Mouse (Mus musculus): ENCODE data around the gene Lysmd3. TPM values are rescaled to one million over a fixed set of nuclear protein-coding genes. Genes with fewer than 3 reads are reported as not detected.
"Not testable (repeated sequence)": the region's sequence is repeated elsewhere in the genome, so short reads cannot be mapped to it uniquely, and the experiment has no call there.

Gene Lysmd3
- 10 to 100 TPM in 1 of 2 experiments, 1 to 10 TPM in 1; 9.8 to 12.3 TPM for total RNA-seq (2021)

DNA sequence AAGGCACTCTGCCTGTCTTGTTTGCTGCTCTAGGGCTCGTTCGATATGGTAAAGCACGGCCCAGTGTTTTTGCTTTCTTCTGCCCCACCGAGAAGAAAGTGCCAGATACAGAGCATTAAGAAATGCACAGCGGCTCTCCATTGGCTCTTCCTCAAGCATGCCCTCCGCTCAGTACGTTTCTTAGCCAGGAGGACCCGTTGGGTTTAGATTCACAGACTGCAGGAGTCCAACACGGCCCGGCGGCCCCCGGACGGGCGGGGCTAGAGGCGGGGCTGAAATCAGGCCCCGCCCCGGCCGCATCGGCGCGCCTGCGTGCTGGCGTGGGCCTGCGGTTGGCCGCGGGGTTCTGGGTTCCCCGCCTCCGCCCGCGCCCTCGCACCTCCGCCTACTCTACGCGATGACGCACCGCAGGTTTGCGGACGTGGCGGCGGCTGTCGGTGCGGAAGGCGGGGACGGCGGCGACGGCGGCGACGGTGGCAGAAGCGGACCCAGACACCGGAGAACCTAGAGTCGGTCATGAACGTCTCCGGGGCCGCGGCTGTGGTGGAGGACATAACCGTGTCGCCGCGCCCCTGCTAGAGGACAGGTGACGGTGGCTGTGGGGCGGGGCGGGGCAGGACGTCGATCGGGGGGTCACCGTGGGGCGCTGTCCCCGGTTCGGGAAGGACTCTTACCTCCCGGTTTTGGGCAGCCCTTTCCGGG lies at the start of gene Lysmd3:
Lysmd3 (plus strand) TSS at position 313 of the 702 bp plus-strand sequence.
- DNase-seq (ENCODE audit: extremely low spot score in 1 of 2, low spot score in 1 of 2): peak; percentile 85 to 88

DNA sequence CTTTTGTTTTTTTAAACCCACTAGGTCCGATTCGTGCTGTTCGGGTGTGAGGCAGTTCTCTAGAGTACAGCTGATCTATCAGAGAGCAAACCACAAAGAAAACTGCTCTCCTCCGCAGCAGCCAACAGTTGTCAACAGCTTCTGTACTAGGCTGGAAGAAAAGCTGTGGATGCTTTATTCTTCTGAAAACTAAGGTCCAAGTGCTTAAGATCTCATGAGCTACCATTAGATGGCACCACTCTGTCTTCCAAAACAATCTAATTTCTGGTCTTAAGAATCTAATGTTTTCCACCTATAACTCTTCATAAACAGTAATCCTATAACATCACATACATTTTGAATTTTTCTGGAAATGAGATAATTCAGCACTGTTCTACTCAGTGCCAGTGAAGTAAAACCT lies 47.1 kb upstream of the Lysmd3 start:
- DNase-seq (ENCODE audit: extremely low spot score in 1 of 2, low spot score in 1 of 2): no peak

DNA sequence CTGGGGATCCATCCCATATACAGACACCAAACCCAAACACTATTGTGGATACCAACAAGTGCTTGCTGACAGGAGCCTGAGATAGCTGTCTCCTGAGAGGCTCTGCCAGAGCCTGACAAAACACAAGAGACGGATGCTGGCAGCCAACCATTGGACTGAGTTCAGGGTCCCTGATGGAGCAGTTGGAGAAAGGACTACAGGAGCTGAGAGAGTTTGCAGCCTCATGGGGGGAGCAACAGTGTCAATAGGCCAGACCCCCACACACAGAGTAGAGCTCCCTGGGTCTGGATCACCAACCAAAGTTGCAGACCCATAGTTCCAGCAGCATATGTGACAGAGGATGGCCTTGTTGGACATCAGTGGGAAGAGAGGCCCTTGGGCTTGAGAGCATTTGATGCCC lies 29.6 kb upstream of the Lysmd3 start:
- DNase-seq (ENCODE audit: extremely low spot score in 1 of 2, low spot score in 1 of 2): not testable (repeated sequence)

DNA sequence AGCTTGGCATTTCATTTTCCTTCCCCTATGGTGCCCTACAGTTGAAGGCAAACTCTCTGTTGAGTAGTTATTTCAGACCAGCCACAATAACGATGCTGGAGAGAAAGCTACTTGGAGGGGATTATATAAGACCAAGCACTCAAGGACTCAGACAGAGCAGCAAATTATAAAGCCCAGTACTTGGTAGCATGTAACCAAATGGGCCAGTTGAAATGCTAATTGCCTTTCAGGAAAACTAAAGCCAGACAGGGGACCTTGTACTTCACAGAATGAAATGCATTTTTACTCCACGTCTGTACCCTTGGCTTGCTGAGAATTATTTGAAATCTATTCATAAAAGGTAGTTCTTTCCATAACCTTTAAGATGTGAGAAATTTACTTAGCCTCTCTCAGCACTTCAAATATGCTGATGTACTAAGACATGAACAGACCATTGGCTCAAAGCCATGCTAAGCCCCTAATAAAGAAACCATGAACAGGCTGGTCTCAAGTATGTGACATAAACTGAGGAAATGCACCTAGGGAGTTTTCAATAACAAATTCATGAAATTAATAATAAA lies 28.8 kb upstream of the Lysmd3 start:
- no peak for DNase-seq (ENCODE audit: extremely low spot score in 1 of 2, low spot score in 1 of 2)

DNA sequence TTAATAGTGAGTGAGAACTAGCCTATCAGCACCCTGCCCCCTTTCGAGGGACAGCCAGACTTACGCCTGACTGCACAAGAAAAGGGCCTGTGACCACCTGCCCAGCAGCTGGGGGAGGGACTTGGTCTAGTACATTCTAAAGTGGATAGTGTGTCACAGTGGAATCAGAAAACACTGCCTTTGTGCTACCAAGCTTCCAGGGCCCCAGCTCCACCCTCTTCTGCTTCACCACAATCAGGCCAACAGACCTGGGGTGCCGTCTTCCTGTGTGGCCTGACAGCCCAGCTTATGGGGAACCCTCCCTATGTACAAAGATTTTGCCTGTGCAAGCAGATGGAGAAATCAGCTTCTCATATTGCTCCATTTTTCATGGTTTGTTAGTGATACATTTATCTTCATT lies 28.1 kb upstream of the Lysmd3 start:
- DNase-seq (ENCODE audit: extremely low spot score in 1 of 2, low spot score in 1 of 2): no peak

DNA sequence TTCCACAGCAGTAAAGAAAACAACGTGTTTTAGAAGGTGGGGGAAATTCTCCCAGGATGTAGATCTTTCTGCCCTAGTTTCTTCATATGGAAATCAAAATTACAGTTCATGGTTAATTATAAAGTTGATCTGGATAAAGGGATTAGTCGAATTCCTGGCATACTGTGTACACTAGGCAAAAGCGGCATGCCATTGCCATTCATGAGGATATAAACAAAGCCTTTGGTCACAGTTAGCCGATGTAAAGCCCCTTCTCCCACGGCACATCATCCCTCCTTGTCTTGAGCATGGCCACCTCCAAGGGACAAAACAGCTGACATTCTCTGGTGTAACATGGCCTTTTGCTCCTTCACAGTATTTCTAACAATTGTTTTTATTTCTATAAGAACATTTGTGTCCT lies 26.9 kb upstream of the Lysmd3 start:
- no peak for DNase-seq (ENCODE audit: extremely low spot score in 1 of 2, low spot score in 1 of 2)

DNA sequence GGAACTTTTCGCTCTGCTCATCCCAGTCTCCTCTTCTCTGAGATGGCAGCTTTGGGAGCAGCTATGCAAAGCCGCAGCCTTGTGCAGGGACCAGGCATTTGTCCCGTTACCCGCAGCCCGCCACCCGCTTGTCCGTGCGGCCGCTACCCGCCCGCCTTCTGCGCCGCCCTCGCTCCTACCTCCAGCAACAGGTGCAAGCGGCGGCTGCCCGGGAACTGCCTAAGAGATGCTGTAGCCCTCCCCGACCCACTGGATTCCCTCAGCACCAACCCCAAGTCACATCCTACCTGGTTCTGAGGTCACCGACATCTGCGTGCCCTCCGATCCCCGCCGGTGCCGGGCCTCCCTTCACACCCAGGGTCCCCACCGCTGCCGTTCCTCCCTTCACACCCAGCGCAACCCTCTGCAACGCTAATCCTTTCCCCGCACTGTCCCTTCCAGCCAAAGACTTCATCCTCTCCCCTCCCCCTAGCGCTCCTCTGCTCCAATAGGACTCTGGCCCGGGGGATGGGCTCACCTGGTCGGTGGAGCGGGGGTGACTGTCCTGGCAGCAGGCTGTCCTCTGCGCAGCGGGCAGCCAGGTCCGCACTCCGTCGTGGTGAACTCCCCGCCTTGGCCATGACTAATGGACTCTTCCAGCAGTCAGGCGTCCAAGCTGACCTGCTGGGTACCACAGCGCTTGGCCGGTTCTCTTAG lies 24.6 kb upstream of the Lysmd3 start, which contains the start of gene Adgrv1:
Adgrv1 (minus strand) TSS at position 435 of the 696 bp plus-strand sequence.
- DNase-seq (ENCODE audit: extremely low spot score in 1 of 2, low spot score in 1 of 2): peak in 1 of 2 experiments; percentile 29

DNA sequence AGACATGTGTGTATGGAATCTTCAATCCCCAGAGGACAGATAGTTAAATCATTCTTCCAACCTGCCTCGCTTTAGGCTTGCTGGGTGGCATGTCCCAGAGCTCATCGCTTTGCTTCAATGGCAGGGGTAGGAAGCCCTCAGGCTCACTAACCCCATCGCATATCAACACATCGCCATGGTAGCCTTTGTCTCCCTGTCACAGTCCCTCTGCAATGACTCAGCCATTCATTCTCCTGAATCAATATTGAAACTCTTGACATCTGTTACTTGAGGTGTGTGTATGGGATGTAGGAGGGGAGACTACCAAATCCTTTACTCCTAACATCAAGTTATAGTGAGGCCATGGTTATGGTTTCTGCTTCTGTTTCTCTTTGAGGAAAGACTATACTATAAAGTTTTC lies 17.8 kb upstream of the Lysmd3 start:
- DNase-seq (ENCODE audit: extremely low spot score in 1 of 2, low spot score in 1 of 2): no peak

DNA sequence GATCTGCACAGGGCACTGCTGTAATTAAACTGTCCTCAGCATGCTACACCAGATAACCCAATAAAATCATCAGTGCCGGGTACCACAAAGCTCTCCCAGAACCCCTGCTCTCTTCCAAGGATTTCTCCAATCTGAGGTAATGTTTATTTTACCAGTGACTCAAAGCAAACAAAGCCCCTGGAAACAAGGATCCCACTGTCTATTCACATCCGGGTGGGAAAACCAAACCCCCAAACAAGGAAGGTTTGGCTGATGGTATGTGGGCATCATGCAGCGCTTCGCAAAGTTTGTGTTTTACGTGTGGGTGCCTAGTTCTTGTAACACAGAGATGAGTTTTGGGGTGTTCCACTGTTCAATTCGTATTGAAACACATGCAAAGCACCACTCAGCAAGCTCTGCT lies 16.6 kb upstream of the Lysmd3 start:
- DNase-seq (ENCODE audit: extremely low spot score in 1 of 2, low spot score in 1 of 2): no peak

DNA sequence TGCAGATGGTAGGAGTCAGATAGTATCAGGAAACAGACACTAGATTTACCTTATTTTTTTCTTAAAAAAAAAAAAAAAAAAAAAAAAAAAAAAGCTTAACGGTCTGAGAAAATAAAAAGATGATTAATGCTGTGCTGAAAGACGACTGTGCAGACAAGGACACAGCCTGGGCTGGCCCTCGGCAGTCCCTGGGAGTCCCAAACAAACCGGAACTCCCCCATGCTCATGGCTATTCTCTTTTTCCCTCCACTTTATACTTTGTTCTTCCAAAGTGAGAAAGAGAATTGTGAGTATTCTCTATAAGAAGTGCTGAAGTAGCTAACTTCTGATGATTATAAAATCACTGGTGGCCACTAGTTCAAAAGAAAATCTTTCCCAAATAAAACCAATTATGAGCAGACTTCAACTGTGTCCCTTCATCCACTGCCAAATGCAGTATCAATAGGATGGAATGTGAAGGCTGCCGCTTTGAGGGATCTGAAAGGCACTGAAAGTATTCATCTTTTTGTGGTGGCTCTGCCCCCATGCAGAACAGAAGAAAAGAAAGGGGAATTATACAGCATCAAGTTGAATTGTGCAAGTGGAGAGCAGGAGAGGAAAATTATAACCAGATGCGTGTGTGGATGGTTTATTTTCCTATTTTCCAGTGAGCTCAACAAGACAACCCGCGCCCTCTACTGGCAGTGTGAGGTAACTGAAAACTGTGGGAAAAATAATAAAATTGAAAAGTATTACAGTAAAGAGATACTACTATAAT lies 16.0 kb upstream of the Lysmd3 start:
- peak; percentile 43 to 72 for DNase-seq (ENCODE audit: extremely low spot score in 1 of 2, low spot score in 1 of 2)

DNA sequence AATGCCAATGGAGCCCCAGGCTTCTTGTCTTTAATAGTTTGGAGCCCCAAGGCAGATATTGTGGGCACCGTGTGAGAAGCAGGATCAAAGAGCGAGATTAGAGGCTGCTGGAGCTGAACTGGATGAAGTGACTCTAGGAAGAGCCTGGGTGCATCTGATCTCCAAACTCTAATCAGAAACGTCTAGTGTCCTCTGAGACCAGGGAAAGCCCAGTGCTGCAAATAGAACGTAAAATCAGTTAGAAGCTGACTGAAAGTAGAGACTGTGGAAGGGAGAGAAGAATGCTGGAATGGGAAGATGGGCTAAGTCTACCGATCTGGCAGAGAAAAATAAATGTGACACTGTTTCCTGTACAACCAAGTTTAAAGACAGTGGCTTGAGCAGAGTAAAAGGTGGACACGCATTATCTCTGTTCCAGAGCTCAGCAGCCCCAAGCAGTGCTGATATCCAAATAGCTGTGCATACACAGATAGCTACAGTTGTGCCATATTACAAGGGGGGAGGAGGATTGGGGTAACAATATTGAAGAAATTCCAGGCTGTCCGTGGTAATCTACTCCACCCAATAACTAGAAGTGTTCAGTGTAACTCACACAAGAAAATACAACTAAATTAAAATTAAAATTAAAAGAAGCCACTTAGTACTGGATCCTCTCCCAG lies 14.8 kb upstream of the Lysmd3 start:
- DNase-seq (ENCODE audit: extremely low spot score in 1 of 2, low spot score in 1 of 2): no peak

DNA sequence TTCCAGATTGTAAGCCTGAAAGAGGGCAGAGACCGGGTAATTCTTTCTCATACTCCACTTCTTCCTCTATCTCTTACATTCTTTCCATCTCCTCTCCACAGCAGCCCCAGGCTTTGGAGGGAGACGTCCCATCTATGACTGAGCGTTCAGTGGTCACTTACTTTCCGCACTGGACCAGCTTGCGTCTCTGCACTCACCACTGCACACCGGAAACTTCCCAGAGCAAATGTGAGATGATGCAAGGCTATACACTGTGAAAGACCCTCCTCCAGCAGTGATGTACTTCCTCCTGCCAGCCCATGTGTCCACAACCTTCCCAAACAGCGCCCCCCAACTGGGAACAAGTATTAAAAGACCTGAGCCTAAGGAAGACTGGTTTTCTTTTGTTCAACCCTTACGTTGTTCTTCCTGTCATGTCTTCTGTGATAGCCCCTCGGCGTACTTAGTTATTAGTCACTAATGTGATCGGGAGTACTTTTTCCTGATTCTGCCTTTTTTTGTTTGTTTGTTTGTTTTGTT lies 13.4 kb upstream of the Lysmd3 start:
- no peak for DNase-seq (ENCODE audit: extremely low spot score in 1 of 2, low spot score in 1 of 2)

DNA sequence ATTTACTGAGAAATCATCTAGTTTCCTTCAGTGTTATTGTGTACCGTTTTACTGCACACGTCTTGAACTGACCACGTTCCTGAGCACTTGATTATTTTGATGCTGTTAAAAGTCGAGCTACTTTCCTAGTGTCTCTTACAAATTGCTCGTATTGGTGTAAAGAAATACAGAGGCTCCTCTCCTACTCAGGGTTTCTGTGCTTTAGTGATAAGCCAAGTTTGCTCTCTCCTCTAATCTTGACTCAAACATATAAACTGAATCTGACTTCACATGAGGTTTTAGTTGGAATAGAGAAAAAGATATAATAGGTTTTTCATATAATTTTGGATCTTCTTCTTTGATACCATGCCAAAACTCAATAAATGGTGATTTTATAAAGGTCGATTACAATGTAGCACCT lies 11.1 kb upstream of the Lysmd3 start:
- no peak for DNase-seq (ENCODE audit: extremely low spot score in 1 of 2, low spot score in 1 of 2)

DNA sequence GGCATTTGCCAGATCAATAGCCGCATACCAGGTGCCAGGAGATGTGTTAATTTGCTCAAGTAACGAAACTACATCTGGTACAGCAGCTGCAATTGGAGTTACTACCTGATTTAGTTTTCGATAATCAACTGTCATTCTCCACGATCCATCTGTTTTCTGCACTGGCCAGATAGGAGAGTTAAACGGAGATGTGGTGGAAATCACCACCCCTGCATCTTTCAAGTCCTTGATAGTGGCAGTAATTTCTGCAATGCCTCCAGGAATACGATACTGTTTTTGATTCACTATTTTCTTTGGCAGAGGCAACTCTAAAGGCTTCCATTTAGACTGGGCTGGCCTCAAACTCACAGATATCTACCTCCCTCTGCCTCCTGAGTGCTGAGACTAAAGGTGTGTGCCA lies 7.1 kb upstream of the Lysmd3 start:
- DNase-seq (ENCODE audit: extremely low spot score in 1 of 2, low spot score in 1 of 2): not testable (repeated sequence)

DNA sequence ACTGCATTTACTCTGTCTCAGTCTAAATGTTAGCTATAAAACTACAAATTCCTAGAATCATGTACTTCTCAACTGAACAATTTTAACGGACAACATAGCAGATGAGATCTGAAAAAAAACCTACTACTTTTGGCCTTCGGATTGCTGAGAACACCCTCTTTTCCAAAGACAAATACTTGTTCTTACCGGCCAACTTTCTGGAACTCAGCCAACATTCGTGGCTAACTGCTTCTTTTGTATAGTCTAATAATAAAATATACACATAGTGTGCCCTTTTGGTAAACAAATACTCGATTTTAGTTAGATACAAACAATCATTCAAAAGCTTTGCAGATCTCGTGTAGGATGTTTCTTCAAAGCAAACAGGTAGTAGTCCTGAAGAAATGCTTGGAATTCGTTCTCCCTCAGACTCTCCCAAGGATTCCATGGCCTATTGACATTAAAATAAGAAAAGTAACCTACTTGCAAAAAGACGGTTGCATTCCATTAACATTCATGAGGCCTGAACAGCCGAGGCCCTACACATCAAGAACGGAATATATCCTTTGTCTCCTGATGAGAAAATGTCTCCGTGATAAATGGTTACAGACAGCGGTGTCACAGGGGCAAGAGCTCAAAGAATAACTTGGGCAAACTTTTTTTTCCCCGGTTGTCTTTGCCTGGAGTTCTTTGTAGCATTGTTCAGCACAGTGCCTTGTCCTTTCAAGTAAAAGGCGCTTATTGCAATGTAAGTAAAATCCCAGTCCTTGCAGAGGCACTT lies 1.2 kb upstream of the Lysmd3 start:
- DNase-seq (ENCODE audit: extremely low spot score in 1 of 2, low spot score in 1 of 2): no peak

DNA sequence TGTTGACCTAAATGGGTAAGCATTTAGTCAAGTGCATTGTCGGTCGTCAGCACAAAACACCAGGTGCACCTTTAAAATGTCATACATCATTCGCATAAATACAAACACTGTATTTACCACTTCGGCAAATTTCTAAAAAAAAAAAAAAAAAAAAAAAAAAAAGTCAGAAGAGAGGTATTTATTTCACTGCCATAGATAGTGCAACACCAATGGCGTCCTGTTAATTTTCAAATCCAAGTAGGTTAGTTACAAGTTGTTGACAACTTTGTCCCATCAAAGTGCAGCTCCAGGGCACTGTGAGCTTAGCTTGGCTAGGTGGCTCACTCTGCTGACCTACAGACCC lies 484 bp upstream of the Lysmd3 start:
- no peak for DNase-seq (ENCODE audit: extremely low spot score in 1 of 2, low spot score in 1 of 2)

DNA sequence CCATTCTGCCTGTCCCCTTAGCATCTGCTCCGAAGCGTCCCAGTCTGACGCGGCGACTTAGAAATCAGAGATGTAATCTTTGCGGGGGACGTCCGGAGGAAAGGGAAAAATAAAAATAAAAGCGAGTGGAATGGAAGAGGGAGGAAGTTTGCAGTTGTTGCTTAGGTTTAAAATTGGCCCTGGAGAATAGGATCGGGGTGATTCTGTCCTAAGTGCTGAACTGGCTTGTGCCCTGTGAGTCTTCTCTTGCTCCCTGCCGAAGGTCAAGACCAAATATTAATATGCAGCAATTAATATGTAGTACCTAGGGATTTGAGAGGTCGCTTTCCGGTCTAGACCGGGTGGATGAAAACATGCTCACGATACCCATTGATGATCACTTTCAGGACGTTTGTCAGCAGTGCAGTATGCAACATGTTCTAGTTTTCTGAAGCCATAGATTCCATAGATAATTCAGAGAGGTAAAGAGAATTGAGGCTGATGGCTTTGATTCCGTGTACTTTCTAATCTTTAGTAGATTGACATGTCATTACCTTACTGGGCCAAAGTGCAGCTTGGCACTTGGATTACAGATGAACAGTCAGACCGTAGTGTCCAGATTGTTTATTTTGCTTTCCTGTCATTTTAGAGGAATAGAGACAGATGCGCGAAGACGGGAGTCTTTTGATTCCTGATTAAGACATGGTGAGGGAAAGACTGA lies 740 bp downstream of the Lysmd3 start:
- no peak for DNase-seq (ENCODE audit: extremely low spot score in 1 of 2, low spot score in 1 of 2)

DNA sequence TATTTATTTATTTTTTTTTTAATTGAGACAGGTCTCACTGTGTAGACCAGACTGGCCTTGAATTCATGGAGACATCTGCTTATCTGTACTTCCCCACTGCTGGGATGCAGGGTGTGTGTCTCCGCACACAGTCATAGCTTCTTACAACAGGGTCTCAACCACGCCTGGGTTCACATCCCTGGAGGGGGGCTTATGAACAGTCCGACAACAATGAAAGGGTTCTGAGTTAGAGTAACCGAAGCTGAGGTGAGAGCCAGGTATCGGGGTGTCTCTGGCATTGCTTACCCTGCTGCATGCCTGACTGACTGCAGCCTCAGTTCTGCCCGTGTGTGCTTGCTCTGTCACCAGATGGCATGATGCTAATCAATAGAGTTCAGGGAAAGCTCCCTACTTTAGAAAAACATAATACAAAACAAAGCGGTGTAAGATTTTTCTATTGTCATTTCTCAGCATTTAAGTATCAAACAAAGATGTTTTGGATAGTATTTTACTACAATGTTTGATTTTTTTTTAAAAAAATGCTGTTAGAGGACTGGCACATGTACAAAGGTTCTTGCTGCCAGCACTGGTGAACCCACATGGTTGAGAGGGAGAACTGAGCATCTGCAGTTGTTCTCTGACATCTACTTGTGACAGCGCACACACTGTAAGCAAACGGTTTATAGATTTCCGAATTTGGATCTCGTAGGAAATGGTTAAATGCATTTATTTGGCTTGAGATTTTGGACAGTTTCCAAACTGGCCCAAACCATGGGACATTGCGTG lies 6.3 kb downstream of the Lysmd3 start:
- DNase-seq (ENCODE audit: extremely low spot score in 1 of 2, low spot score in 1 of 2): no peak

Measured in layer of hippocampus, postnatal 25 days (tissue).